Mouse (Mus musculus): ENCODE results near the gene Ppp1r1b. TPM values are rescaled to one million over a fixed set of nuclear protein-coding genes. Genes with fewer than 3 reads are reported as not detected.

Gene Ppp1r1b
- under 1 TPM; 0.52 to 0.70 TPM for total RNA-seq (2021)
- long read RNA-seq, experiment 1, partial matches to known transcripts: 1 of 1 reads
- long read RNA-seq, experiment 1, other reads (novel, unspliced or antisense): 0 of 1 reads
- long read RNA-seq, experiment 2: 0 reads

- DNase-seq (ENCODE audit: low spot score in 2 of 2): peak in 1 of 2 experiments; percentile 19
These were observed at the start of gene Ppp1r1b for GRCm38 (mm10) chr11:98348083-98348961. Gene Ppp1r1b, plus strand, starts transcription at chr11:98348404.

GRCm38 (mm10) chr11:98298484-98299205 lies 49.6 kb upstream of the Ppp1r1b start:
- DNase-seq (ENCODE audit: low spot score in 2 of 2): no peak

GRCm38 (mm10) chr11:98313790-98314323 lies 34.3 kb upstream of the Ppp1r1b start:
- DNase-seq (ENCODE audit: low spot score in 2 of 2): peak in 1 of 2 experiments; percentile 76

GRCm38 (mm10) chr11:98317479-98317878 lies 30.7 kb upstream of the Ppp1r1b start:
- no peak for DNase-seq (ENCODE audit: low spot score in 2 of 2)

- DNase-seq (ENCODE audit: low spot score in 2 of 2): no peak
These were observed 29.6 kb upstream of the Ppp1r1b start for GRCm38 (mm10) chr11:98318421-98319116.

GRCm38 (mm10) chr11:98319120-98319519 lies 29.1 kb upstream of the Ppp1r1b start:
- no peak for DNase-seq (ENCODE audit: low spot score in 2 of 2)

GRCm38 (mm10) chr11:98319544-98319943 lies 28.7 kb upstream of the Ppp1r1b start:
- no peak for DNase-seq (ENCODE audit: low spot score in 2 of 2)

GRCm38 (mm10) chr11:98319944-98320343 lies 28.3 kb upstream of the Ppp1r1b start:
- DNase-seq (ENCODE audit: low spot score in 2 of 2): no peak

- DNase-seq (ENCODE audit: low spot score in 2 of 2): no peak
These were observed 27.8 kb upstream of the Ppp1r1b start for GRCm38 (mm10) chr11:98320381-98320780.

GRCm38 (mm10) chr11:98320806-98321676 lies 27.2 kb upstream of the Ppp1r1b start:
- DNase-seq (ENCODE audit: low spot score in 2 of 2): no peak

GRCm38 (mm10) chr11:98321677-98322003 lies 26.6 kb upstream of the Ppp1r1b start:
- no peak for DNase-seq (ENCODE audit: low spot score in 2 of 2)

GRCm38 (mm10) chr11:98322159-98322558 lies 26.0 kb upstream of the Ppp1r1b start:
- no peak for DNase-seq (ENCODE audit: low spot score in 2 of 2)

- no peak for DNase-seq (ENCODE audit: low spot score in 2 of 2)
These were observed 24.9 kb upstream of the Ppp1r1b start for GRCm38 (mm10) chr11:98323136-98323866.

GRCm38 (mm10) chr11:98323933-98324332 lies 24.3 kb upstream of the Ppp1r1b start:
- no peak for DNase-seq (ENCODE audit: low spot score in 2 of 2)

GRCm38 (mm10) chr11:98325191-98325820 lies 22.9 kb upstream of the Ppp1r1b start:
- no peak for DNase-seq (ENCODE audit: low spot score in 2 of 2)

- DNase-seq (ENCODE audit: low spot score in 2 of 2): no peak
These were observed 22.4 kb upstream of the Ppp1r1b start for GRCm38 (mm10) chr11:98325821-98326218.

- no peak for DNase-seq (ENCODE audit: low spot score in 2 of 2)
These were observed 21.5 kb upstream of the Ppp1r1b start for GRCm38 (mm10) chr11:98326741-98327135.

- DNase-seq (ENCODE audit: low spot score in 2 of 2): no peak
These were observed 20.8 kb upstream of the Ppp1r1b start for GRCm38 (mm10) chr11:98327136-98328030.
